Mouse (Mus musculus) activated CD4-positive, CD25-positive, alpha-beta regulatory T cell, adult 9 weeks (primary cell): ENCODE results near the gene Zfp3. TPM values are rescaled to one million over a fixed set of nuclear protein-coding genes. Genes with fewer than 3 reads are reported as not detected.

Source experiments
- polyA plus RNA-seq: library from polyadenylated mRNA; unstranded; fragments of 100-300 nt; shearing (Covaris generic); gene quantifications from one replicate; pipeline ENCODE4 v1.2.1, GENCODE M21; 2017

Gene Zfp3
- 5.4 TPM for polyA plus RNA-seq

GRCm38 (mm10) chr11:70763936-70764808, at the start of gene Zfp3:
Gene Zfp3 (plus strand): TSS chr11:70764209.

GRCm38 (mm10) chr11:70812365-70812764, 48.4 kb downstream of the Zfp3 start, which contains the start of gene Scimp:
Gene Scimp (minus strand): TSS chr11:70812586.

Other genes with a start within 250 kb of the Zfp3 start
- not detected for gene Vmo1, start 249.6 kb upstream of the Zfp3 start, polyA plus RNA-seq
- not detected for gene Gltpd2, start 245.0 kb upstream of the Zfp3 start, polyA plus RNA-seq
- 374 TPM for gene Psmb6, start 238.8 kb upstream of the Zfp3 start, polyA plus RNA-seq
- gene Gm40193, start 231.3 kb upstream of the Zfp3 start, polyA plus RNA-seq: not detected
- 2.5 TPM for gene Pld2, start 224.1 kb upstream of the Zfp3 start, polyA plus RNA-seq
- gene Mink1, start 201.3 kb upstream of the Zfp3 start, polyA plus RNA-seq: 8.1 TPM
- gene 4930544D05Rik, start 148.4 kb upstream of the Zfp3 start, polyA plus RNA-seq: not detected
- 1.1 TPM for gene Chrne, start 145.0 kb upstream of the Zfp3 start, polyA plus RNA-seq
- 0.10 TPM for gene Gp1ba, start 125.1 kb upstream of the Zfp3 start, polyA plus RNA-seq
- gene Rnf167, start 117.0 kb upstream of the Zfp3 start, polyA plus RNA-seq: 396 TPM
- gene Slc25a11, start 116.7 kb upstream of the Zfp3 start, polyA plus RNA-seq: 170 TPM
- 4,385 TPM for gene Pfn1, start 109.6 kb upstream of the Zfp3 start, polyA plus RNA-seq
- 35.5 TPM for gene Eno3, start 107.0 kb upstream of the Zfp3 start, polyA plus RNA-seq
- gene Spag7, start 94.8 kb upstream of the Zfp3 start, polyA plus RNA-seq: 98.7 TPM
- gene Camta2, start 76.1 kb upstream of the Zfp3 start, polyA plus RNA-seq: 57.4 TPM
- 0.77 TPM for gene Inca1, start 64.1 kb upstream of the Zfp3 start, polyA plus RNA-seq
- gene Kif1c, start 63.7 kb upstream of the Zfp3 start, polyA plus RNA-seq: 0.38 TPM
- 0.60 TPM for gene Scimp, start 48.4 kb downstream of the Zfp3 start, polyA plus RNA-seq
- 12.2 TPM for gene Rabep1, start 80.6 kb downstream of the Zfp3 start, polyA plus RNA-seq
- gene Nup88, start 205.8 kb downstream of the Zfp3 start, polyA plus RNA-seq: 109 TPM
- 103 TPM for gene Rpain, start 206.0 kb downstream of the Zfp3 start, polyA plus RNA-seq
- gene C1qbp, start 218.8 kb downstream of the Zfp3 start, polyA plus RNA-seq: 20.3 TPM
- gene Dhx33, start 240.2 kb downstream of the Zfp3 start, polyA plus RNA-seq: 16.1 TPM